Mouse (Mus musculus): ENCODE data around the gene Rab11fip4. TPM values are rescaled to one million over a fixed set of nuclear protein-coding genes. Genes with fewer than 3 reads are reported as not detected.

The Rab11fip4 gene
- polyA plus RNA-seq, 1 experiment from 2014 or later, result 0.40 TPM

GRCm38 (mm10) chr11:79652257-79652656 is 61.2 kb downstream of the Rab11fip4 start:
- POLR2A ChIA-PET, result no interaction called here
- in situ Hi-C loops (cut with MboI; ENCODE audit: low pct_unique_long_range_greater_than_20kb), result no loop called here
- DNase-seq (ENCODE audit: low read depth, low spot score) (no peak), ATAC-seq (no peak)
- CTCF ChIA-PET, result interaction anchor here (0.9 to 1.2 kb wide), 2 partner anchors 23 to 34 kb away, joined by 3 read pairs; no protein-coding TSS in a partner anchor
- no peaks in the 10 kb centered on the region for H3K27me3 ChIP-seq
- no peak for TF ChIP-seq CTCF (IDR thresholded peaks at IDR 0.05)

DNA sequence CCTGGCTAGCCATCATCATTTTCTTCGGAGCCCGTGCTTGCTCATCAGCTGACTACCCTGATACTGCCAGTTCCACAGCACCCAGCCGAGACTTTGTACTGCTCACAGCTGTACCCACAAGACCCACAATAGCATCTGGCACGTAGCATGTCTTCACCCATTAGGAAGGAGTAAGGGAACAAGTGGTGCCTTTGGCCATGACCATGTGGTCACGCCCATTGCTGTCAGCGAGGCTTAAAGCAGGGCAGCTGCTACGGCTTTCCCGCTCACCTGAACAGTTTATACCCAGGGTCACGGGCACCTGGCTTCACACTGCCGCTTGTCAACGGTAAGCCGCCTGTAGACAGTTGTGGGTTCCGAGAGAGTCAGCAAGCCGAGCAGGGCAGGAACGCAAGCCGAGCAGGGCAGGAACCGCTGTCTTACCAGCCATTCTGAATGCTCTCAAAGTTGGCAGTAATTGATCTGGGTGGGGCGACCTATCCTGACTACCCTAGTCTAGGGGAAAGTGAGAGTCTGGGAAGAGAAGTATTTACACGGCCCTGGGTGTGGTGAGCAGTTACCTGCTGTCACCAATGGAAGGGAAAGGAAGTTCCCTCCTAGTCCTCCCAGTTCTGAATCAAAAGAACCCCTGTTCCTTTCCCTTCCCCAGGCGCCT is 62.0 kb downstream of the Rab11fip4 start:
- TF ChIP-seq CTCF (IDR thresholded peaks at IDR 0.05), result no peak
- in situ Hi-C loops (cut with MboI; ENCODE audit: low pct_unique_long_range_greater_than_20kb), result no loop called here

GRCm38 (mm10) chr11:79654407-79654831 is 63.4 kb downstream of the Rab11fip4 start:
- in situ Hi-C loops (cut with MboI; ENCODE audit: low pct_unique_long_range_greater_than_20kb), result no loop called here
- H3K27me3 ChIP-seq, result no peaks in the 10 kb centered on the region

More for the DNA sequence above, 62.0 kb downstream of the Rab11fip4 start:
- no peak for DNase-seq (ENCODE audit: low read depth, low spot score)
- ChIA-PET POLR2A (interaction anchor here (1.0 kb wide), 1 partner anchor 10 kb away, joined by 3 read pairs; no protein-coding TSS in a partner anchor), CTCF (interaction anchor here (0.9 to 1.2 kb wide), 2 partner anchors 24 to 33 kb away, joined by 3 read pairs; no protein-coding TSS in a partner anchor)
- ATAC-seq, result no peak
- no peaks in the 10 kb centered on the region for H3K27me3 ChIP-seq

GRCm38 (mm10) chr11:79655592-79655991 is 64.6 kb downstream of the Rab11fip4 start:
- no peaks in the 10 kb centered on the region for H3K27me3 ChIP-seq
- POLR2A ChIA-PET, result interaction anchor here (0.7 kb wide), 1 partner anchor 24 kb away, joined by 3 read pairs; no protein-coding TSS in a partner anchor
- in situ Hi-C loops (cut with MboI; ENCODE audit: low pct_unique_long_range_greater_than_20kb), result no loop called here
- ATAC-seq (no peak), DNase-seq (ENCODE audit: low read depth, low spot score) (no peak)
- no peak for TF ChIP-seq CTCF (IDR thresholded peaks at IDR 0.05)
- CTCF ChIA-PET, result no interaction called here

More at GRCm38 (mm10) chr11:79654407-79654831, 63.4 kb downstream of the Rab11fip4 start:
- POLR2A ChIA-PET, result no interaction called here
- DNase-seq (ENCODE audit: low read depth, low spot score) (no peak), ATAC-seq (no peak)
- CTCF ChIA-PET, result no interaction called here
- TF ChIP-seq CTCF (IDR thresholded peaks at IDR 0.05), result no peak

GRCm38 (mm10) chr11:79656491-79656890 is 65.5 kb downstream of the Rab11fip4 start:
- no peak for DNase-seq (ENCODE audit: low read depth, low spot score)
- POLR2A ChIA-PET, result no interaction called here
- in situ Hi-C loops (cut with MboI; ENCODE audit: low pct_unique_long_range_greater_than_20kb), result no loop called here
- CTCF ChIA-PET, result no interaction called here
- TF ChIP-seq CTCF (IDR thresholded peaks at IDR 0.05), result no peak
- H3K27me3 ChIP-seq, result no peaks in the 10 kb centered on the region
- ATAC-seq, result no peak

DNA sequence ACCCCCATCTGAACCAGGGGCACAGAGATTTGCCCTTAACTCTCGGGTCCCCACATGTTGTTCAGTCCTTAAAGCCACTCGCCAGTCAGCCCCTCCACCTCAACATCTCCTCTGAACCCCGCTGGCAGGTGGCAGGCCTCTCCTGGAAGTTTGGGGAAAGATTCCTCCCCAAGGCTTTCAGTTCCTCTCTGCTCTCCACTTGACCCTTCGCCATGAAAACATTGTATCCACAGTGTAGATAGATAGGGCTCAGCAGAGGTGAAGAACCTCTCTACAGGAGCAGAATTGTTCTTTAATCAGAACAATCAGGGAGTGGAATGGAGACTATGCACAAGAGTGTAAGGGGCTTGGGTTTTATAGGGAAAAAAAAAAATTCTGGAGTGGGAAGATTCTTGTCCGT is 66.0 kb downstream of the Rab11fip4 start:
- in situ Hi-C loops (cut with MboI; ENCODE audit: low pct_unique_long_range_greater_than_20kb), result no loop called here
- POLR2A ChIA-PET, result no interaction called here
- no peak for ATAC-seq

DNA sequence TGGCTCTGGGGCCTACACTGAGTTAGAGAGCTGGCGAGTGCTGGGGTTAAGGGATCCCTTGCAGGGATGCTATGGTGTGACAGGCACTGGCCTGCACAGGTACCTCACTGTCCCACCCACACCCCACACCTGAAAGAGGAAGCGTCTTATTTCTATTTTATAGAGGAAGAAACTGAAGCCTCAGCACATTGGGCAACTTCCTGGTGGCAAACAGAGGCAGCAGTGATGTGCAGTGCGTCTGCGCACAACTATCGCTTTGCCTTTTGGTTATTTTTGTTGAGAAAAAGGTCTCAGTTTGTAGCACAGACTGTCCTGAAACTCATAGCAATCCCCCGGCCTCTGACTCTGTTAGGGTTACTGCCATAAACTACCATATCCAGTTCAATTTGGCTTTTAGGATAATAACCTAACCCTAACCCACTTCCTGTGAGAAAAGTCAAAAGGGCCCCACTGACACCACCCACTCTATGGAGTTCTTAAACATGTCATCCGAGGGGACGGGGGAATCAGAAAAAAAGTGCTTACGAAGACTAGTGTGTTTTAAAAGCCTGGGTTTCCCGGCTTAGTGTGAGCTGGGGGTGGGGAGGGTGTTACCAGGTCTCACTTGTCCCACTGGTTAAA is 67.3 kb downstream of the Rab11fip4 start:
- H3K27me3 ChIP-seq, result no peaks in the 10 kb centered on the region
- ChIA-PET POLR2A (interaction anchor here (0.6 kb wide), 1 partner anchor 62 kb away, joined by 4 read pairs; no protein-coding TSS in a partner anchor), CTCF (no interaction called here)
- no peak for TF ChIP-seq CTCF (IDR thresholded peaks at IDR 0.05)
- in situ Hi-C loops (cut with MboI; ENCODE audit: low pct_unique_long_range_greater_than_20kb), result no loop called here
- ATAC-seq, result no peak
- no peak for DNase-seq (ENCODE audit: low read depth, low spot score)

More for the DNA sequence above, 66.0 kb downstream of the Rab11fip4 start:
- DNase-seq (ENCODE audit: low read depth, low spot score), result no peak
- CTCF ChIA-PET, result no interaction called here
- TF ChIP-seq CTCF (IDR thresholded peaks at IDR 0.05), result no peak
- no peaks in the 10 kb centered on the region for H3K27me3 ChIP-seq

- POLR2A ChIA-PET, result no interaction called here
- ATAC-seq (no peak), DNase-seq (ENCODE audit: low read depth, low spot score) (no peak)
- CTCF ChIA-PET, result no interaction called here
- in situ Hi-C loops (cut with MboI; ENCODE audit: low pct_unique_long_range_greater_than_20kb), result no loop called here
- H3K27me3 ChIP-seq, result no peaks in the 10 kb centered on the region
- no peak for TF ChIP-seq CTCF (IDR thresholded peaks at IDR 0.05)
Measured at GRCm38 (mm10) chr11:79660361-79661205, 69.6 kb downstream of the Rab11fip4 start.

GRCm38 (mm10) chr11:79661877-79662545 is 71.0 kb downstream of the Rab11fip4 start:
- no peak for TF ChIP-seq CTCF (IDR thresholded peaks at IDR 0.05)
- DNase-seq (ENCODE audit: low read depth, low spot score) (no peak), ATAC-seq (no peak)
- POLR2A ChIA-PET, result no interaction called here
- in situ Hi-C loops (cut with MboI; ENCODE audit: low pct_unique_long_range_greater_than_20kb), result no loop called here
- no peaks in the 10 kb centered on the region for H3K27me3 ChIP-seq
- CTCF ChIA-PET, result interaction anchor here (0.9 to 1.1 kb wide), 2 partner anchors 16 to 18 kb away, joined by 3 to 4 read pairs; no protein-coding TSS in a partner anchor

DNA sequence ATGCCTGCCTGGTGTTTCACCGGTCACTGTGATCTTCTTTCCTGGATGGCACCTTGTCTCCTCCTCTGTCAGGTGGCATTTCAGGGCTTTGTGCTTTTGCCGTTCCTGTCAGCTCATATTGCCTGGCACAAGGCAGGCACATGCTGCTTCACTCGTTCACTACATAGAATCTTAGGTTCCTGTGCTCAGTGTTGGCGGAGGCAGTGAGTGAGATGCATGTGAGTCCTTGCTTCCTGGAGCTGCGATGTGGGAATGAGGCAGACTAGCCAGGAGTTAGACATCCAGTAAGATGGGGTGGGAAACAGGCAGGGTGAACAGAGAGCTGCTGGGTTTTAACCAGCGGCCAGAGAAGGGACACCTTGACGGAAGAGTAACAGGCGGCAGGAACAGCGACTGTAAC is 72.1 kb downstream of the Rab11fip4 start:
- TF ChIP-seq CTCF (IDR thresholded peaks at IDR 0.05), result no peak
- ATAC-seq (no peak), DNase-seq (ENCODE audit: low read depth, low spot score) (no peak)
- CTCF ChIA-PET, result interaction anchor here (0.8 to 1.1 kb wide), 2 partner anchors 9 to 17 kb away, joined by 3 to 4 read pairs; no protein-coding TSS in a partner anchor
- in situ Hi-C loops (cut with MboI; ENCODE audit: low pct_unique_long_range_greater_than_20kb), result no loop called here
- POLR2A ChIA-PET, result interaction anchor here (1.2 kb wide), 1 partner anchor 10 kb away, joined by 3 read pairs; no protein-coding TSS in a partner anchor
- H3K27me3 ChIP-seq, result no peaks in the 10 kb centered on the region
